Mouse (Mus musculus): ENCODE results near the gene Nrxn3. TPM values are rescaled to one million over a fixed set of nuclear protein-coding genes. Genes with fewer than 3 reads are reported as not detected.
A peak's percentile ranks its signal among the peaks of the same experiment; 100 is the strongest.

Nrxn3 gene
- polyA plus RNA-seq, 1 experiment from 2014 or later = 5.2 TPM

GRCm38 (mm10) chr12:89134774-89135307, 412.2 kb downstream of the Nrxn3 start:
- Histone ChIP-seq H3K27me3 (ENCODE audit: control insufficient read depth, insufficient read depth, low read length) (no peaks in the 10 kb centered on the region), H3K4me2 (replicated peaks; ENCODE audit: low read depth, low read length) (no peak overlapping the region), H3K36me3 (ENCODE audit: control insufficient read depth, insufficient read depth, low read length) (no peaks in the 10 kb centered on the region), H3K4me3 (ENCODE audit: low read length) (no peak overlapping the region), H3K27ac (ENCODE audit: low read depth, low read length) (no peak overlapping the region), H3K9ac (ENCODE audit: low read depth, low read length) (no peak overlapping the region), H3K9me3 (ENCODE audit: control insufficient read depth, low read length) (no peaks in the 10 kb centered on the region), H3K4me1 (ENCODE audit: control insufficient read depth, insufficient read depth, low read length) (no peaks in the 10 kb centered on the region)
- 70% methylated on average over 8 of the region's 8 CpGs for WGBS
- ATAC-seq (ENCODE audit: low FRiP score, low TSS enrichment) = no peak

GRCm38 (mm10) chr12:89148974-89149411, 426.3 kb downstream of the Nrxn3 start:
- H3K9me3 ChIP-seq (ENCODE audit: control insufficient read depth, low read length) = no peaks in the 10 kb centered on the region
- no peak overlapping the region for H3K4me2 ChIP-seq (replicated peaks; ENCODE audit: low read depth, low read length)
- ATAC-seq (ENCODE audit: low FRiP score, low TSS enrichment) = no peak
- no peaks in the 10 kb centered on the region for H3K27me3 ChIP-seq (ENCODE audit: control insufficient read depth, insufficient read depth, low read length)
- H3K9ac ChIP-seq (ENCODE audit: low read depth, low read length) = no peak overlapping the region
- H3K4me1 ChIP-seq (ENCODE audit: control insufficient read depth, insufficient read depth, low read length) = no peaks in the 10 kb centered on the region
- no peak overlapping the region for H3K4me3 ChIP-seq (ENCODE audit: low read length)
- H3K36me3 ChIP-seq (ENCODE audit: control insufficient read depth, insufficient read depth, low read length) = no peaks in the 10 kb centered on the region
- 34% methylated on average over 3 of the region's 3 CpGs for WGBS
- H3K27ac ChIP-seq (ENCODE audit: low read depth, low read length) = no peak overlapping the region

DNA sequence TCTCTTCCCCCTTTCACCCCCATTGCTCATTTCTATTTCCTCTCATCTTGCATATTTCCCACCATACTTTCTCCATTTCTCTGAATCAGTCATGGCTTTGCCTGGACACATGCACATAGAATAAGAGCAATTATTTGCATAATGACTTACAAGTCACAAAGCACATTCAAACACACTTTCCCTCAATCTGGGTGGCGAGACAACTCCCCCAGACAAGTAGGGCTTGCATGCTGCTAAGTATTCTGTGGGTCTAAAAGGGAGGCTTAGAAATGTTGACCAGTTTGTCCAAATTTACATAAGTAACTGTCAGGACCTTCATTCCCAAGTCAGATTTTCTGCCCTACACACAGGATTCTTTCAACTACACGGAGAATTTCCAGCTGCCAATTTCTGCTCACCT, 426.8 kb downstream of the Nrxn3 start:
- Histone ChIP-seq H3K9ac (ENCODE audit: low read depth, low read length) (no peak overlapping the region), H3K4me2 (replicated peaks; ENCODE audit: low read depth, low read length) (no peak overlapping the region), H3K27me3 (ENCODE audit: control insufficient read depth, insufficient read depth, low read length) (no peaks in the 10 kb centered on the region), H3K4me3 (ENCODE audit: low read length) (no peak overlapping the region), H3K9me3 (ENCODE audit: control insufficient read depth, low read length) (no peaks in the 10 kb centered on the region), H3K27ac (ENCODE audit: low read depth, low read length) (no peak overlapping the region), H3K4me1 (ENCODE audit: control insufficient read depth, insufficient read depth, low read length) (no peaks in the 10 kb centered on the region), H3K36me3 (ENCODE audit: control insufficient read depth, insufficient read depth, low read length) (no peaks in the 10 kb centered on the region)
- no peak for ATAC-seq (ENCODE audit: low FRiP score, low TSS enrichment)
- 63% methylated on average over 2 of the region's 2 CpGs for WGBS

GRCm38 (mm10) chr12:89156086-89156757, 433.5 kb downstream of the Nrxn3 start:
- Histone ChIP-seq H3K4me2 (replicated peaks; ENCODE audit: low read depth, low read length) (no peak overlapping the region), H3K4me1 (ENCODE audit: control insufficient read depth, insufficient read depth, low read length) (no peaks in the 10 kb centered on the region), H3K36me3 (ENCODE audit: control insufficient read depth, insufficient read depth, low read length) (no peaks in the 10 kb centered on the region), H3K27me3 (ENCODE audit: control insufficient read depth, insufficient read depth, low read length) (no peaks in the 10 kb centered on the region), H3K9me3 (ENCODE audit: control insufficient read depth, low read length) (no peaks in the 10 kb centered on the region), H3K9ac (ENCODE audit: low read depth, low read length) (no peak overlapping the region), H3K4me3 (ENCODE audit: low read length) (no peak overlapping the region), H3K27ac (ENCODE audit: low read depth, low read length) (no peak overlapping the region)
- 62% methylated on average over 9 of the region's 9 CpGs for WGBS
- ATAC-seq (ENCODE audit: low FRiP score, low TSS enrichment) = peak; percentile 32; the same call in 1 of the 2 replicates

DNA sequence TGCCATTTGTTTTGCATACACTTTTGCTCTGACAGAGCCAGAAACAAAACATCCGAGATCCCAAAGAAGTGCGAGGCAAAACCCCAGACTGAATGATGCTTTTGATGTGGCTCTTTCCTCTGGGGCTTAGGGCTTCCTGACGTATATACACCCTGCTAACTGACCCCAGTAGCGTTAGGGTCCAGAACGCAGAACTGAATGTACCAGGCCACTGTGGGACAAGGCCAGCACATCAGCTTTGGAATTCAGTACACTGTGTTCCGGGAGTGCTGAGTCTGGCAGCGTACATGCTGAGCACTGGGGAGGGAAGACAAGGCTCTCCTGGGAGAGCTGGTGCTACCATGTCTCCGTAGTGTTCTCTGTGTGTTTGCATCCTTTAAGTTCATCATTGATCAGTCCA, 436.7 kb downstream of the Nrxn3 start:
- Histone ChIP-seq H3K27ac (ENCODE audit: low read depth, low read length) (no peak overlapping the region), H3K9ac (ENCODE audit: low read depth, low read length) (no peak overlapping the region), H3K4me1 (ENCODE audit: control insufficient read depth, insufficient read depth, low read length) (no peaks in the 10 kb centered on the region), H3K4me2 (replicated peaks; ENCODE audit: low read depth, low read length) (no peak overlapping the region), H3K36me3 (ENCODE audit: control insufficient read depth, insufficient read depth, low read length) (no peaks in the 10 kb centered on the region), H3K9me3 (ENCODE audit: control insufficient read depth, low read length) (no peaks in the 10 kb centered on the region), H3K27me3 (ENCODE audit: control insufficient read depth, insufficient read depth, low read length) (no peaks in the 10 kb centered on the region), H3K4me3 (ENCODE audit: low read length) (no peak overlapping the region)
- ATAC-seq (ENCODE audit: low FRiP score, low TSS enrichment) = no peak
- WGBS = 77% methylated on average over 8 of the region's 8 CpGs

GRCm38 (mm10) chr12:89174306-89175159, 451.9 kb downstream of the Nrxn3 start:
- Histone ChIP-seq H3K9me3 (ENCODE audit: control insufficient read depth, low read length) (no peaks in the 10 kb centered on the region), H3K4me1 (ENCODE audit: control insufficient read depth, insufficient read depth, low read length) (no peaks in the 10 kb centered on the region), H3K4me3 (ENCODE audit: low read length) (no peak overlapping the region), H3K27ac (ENCODE audit: low read depth, low read length) (no peak overlapping the region), H3K27me3 (ENCODE audit: control insufficient read depth, insufficient read depth, low read length) (no peaks in the 10 kb centered on the region), H3K9ac (ENCODE audit: low read depth, low read length) (no peak overlapping the region), H3K4me2 (replicated peaks; ENCODE audit: low read depth, low read length) (no peak overlapping the region), H3K36me3 (ENCODE audit: control insufficient read depth, insufficient read depth, low read length) (no peaks in the 10 kb centered on the region)
- WGBS = 80% methylated on average over 12 of the region's 12 CpGs
- no peak for ATAC-seq (ENCODE audit: low FRiP score, low TSS enrichment)

DNA sequence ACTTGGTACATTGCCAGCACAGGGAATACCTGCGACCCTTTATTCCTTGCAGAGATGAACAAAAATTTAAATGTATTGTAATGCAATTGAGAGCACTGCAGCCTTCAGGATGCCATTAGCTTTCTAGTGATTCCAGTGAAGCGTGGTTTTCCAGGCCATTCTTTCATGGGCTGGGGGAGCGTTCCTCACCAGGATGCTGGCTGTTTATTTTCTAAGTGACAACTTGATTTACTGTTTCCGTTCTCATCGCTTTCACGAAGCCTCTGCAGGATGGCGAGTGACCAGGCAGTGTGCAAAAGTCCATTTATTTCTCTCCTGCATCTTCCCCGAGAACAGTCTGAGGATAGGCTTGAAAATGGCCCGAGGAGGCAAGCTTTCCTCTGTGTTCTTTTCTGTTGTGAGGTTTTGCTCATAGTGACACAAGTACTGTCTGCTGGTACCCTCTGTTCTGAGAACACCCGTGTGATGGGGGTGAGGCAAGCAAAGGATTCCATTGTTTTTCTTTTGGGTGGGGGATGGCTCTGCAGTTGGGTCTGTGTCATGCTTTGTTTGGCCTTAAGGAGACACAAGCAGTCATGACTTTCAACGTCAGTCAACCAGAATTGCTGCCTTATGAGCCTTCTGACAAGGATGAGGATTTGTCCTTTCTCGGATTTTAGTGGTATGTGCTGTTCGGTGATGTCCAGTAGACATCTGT, 457.4 kb downstream of the Nrxn3 start:
- peak; percentile 92 for ATAC-seq (ENCODE audit: low FRiP score, low TSS enrichment)
- Histone ChIP-seq H3K27me3 (ENCODE audit: control insufficient read depth, insufficient read depth, low read length) (no peaks in the 10 kb centered on the region), H3K9me3 (ENCODE audit: control insufficient read depth, low read length) (no peaks in the 10 kb centered on the region), H3K4me1 (ENCODE audit: control insufficient read depth, insufficient read depth, low read length) (peaks cover 8% of the 10 kb centered on the region), H3K4me2 (replicated peaks; ENCODE audit: low read depth, low read length) (no peak overlapping the region), H3K4me3 (ENCODE audit: low read length) (no peak overlapping the region), H3K9ac (ENCODE audit: low read depth, low read length) (no peak overlapping the region), H3K27ac (ENCODE audit: low read depth, low read length) (no peak overlapping the region), H3K36me3 (ENCODE audit: control insufficient read depth, insufficient read depth, low read length) (no peaks in the 10 kb centered on the region)
- WGBS = 29% methylated on average over 13 of the region's 13 CpGs

DNA sequence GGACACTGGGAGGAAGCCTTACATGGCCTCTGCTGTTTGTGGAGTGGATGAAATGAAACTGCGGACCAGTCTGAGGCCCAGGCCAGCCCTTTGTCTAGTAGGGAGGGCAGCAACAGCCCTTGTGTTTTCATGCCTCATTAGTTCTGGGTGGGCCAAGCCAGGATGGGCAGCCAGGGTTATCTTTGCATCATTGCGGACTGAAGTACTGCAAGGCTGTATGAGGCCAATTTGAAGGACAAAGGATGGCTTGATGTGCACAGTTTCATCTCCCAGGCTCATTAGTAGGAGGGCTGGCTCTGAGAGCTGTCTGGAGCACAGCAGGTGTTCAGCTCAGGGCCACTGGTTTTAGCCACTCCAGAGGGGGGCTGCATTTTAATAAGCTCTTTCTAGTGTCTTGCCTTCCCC, 458.5 kb downstream of the Nrxn3 start:
- H3K9ac ChIP-seq (ENCODE audit: low read depth, low read length) = no peak overlapping the region
- peaks cover 8% of the 10 kb centered on the region for H3K4me1 ChIP-seq (ENCODE audit: control insufficient read depth, insufficient read depth, low read length)
- 46% methylated on average over 2 of the region's 2 CpGs for WGBS
- no peak overlapping the region for H3K27ac ChIP-seq (ENCODE audit: low read depth, low read length)
- peak; percentile 64 for ATAC-seq (ENCODE audit: low FRiP score, low TSS enrichment)
- H3K4me2 ChIP-seq (replicated peaks; ENCODE audit: low read depth, low read length) = no peak overlapping the region
- no peaks in the 10 kb centered on the region for H3K27me3 ChIP-seq (ENCODE audit: control insufficient read depth, insufficient read depth, low read length)
- H3K36me3 ChIP-seq (ENCODE audit: control insufficient read depth, insufficient read depth, low read length) = no peaks in the 10 kb centered on the region
- no peaks in the 10 kb centered on the region for H3K9me3 ChIP-seq (ENCODE audit: control insufficient read depth, low read length)
- H3K4me3 ChIP-seq (ENCODE audit: low read length) = no peak overlapping the region

Data from kidney, embryonic 14.5 days (tissue).